Mouse (Mus musculus) heart, adult 2 months (tissue): ENCODE results near the gene Ubac2.

Source experiments
- CTCF ChIP-seq: fragments of 200-600 bp; IDR thresholded peaks from 2 replicates; pipeline ENCODE4 v1.8.1; 2022; ENCODE audit warnings: antibody characterized with exemption, mild to moderate bottlenecking, moderate library complexity
- POLR2A ChIP-seq: fragments of 200-500 bp; IDR thresholded peaks from 2 replicates; pipeline ENCODE4 v1.6.1; 2011; ENCODE audit warnings: mild to moderate bottlenecking, low read depth, low read length, control low read depth; ENCODE audit not compliant: insufficient read depth

- TF ChIP-seq POLR2A (no peak), CTCF (no peak)
Measured at GRCm38 (mm10) chr14:122023928-122024327, 145.5 kb downstream of the Ubac2 start.
